Mouse (Mus musculus) heart, postnatal 0 days (tissue): Measurements from ENCODE around the gene Bptf.

Experiments used
- CTCF ChIP-seq: IDR thresholded peaks from 2 replicates; pipeline ENCODE4 v1.5.1; 2016; ENCODE audit warnings: antibody characterized with exemption, control low read depth, low read depth
- EP300 ChIP-seq: IDR thresholded peaks from 2 replicates; pipeline ENCODE4 v1.6.1; 2016; ENCODE audit warnings: antibody characterized with exemption, low read depth

DNA sequence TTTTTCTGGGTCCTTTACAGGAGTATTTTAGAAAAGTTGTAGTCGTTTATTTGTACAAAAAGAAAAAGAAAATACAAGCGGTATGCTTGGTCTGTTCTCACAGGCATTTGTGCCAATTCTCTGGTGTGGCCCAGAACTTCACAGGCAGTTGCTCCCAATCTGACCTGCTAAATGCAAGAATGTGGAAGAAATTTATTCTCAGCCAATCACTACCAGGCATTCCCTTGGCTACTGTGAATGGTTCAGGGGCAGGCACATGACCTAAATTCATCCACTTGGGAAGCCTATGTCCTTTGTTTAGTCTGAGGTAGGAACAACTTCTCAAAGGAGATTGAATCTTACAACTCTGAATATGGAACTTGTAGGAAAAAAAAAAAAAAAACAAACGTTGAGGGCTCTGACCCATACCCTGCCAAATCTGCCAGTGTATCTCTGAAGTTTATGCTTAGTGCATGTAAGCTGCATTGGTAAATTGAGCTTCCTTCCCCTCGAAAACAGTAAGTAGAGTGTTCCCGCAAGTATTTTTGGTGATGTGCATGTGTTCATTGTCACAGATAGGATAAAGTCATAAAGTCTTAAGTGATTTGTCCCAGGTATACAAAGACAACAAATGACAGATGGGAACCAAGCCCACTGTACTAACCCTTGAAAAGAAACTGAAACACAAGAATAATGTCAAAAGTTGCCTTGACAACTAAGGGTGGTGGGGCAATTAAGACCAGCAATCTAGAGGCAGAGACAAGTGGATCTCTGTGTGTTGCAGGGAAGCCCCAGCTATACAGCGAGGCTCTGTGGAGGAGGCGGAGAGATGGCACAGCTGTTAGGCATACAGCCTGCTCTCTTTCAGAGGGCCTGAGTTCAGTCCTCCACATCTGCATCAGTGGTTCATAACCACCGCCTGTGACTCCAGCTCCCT lies 129.9 kb downstream of the Bptf start:
- TF ChIP-seq CTCF (no peak), EP300 (no peak)
